Mouse (Mus musculus): ENCODE measurements at regions not wholly inside any gene's neighbourhood (a gene's known extent, or its start where the extent isn't known, plus 50 kb on each side); places are given as distances from the start of the nearest gene placed in this dataset.
"Not testable (repeated sequence)": the region's sequence is repeated elsewhere in the genome, so short reads cannot be mapped to it uniquely, and the experiment has no call there.

- no peak for DNase-seq
Measured at GRCm38 (mm10) chr10:37861001-37861400, 722.3 kb upstream of the Marcks start.

DNA sequence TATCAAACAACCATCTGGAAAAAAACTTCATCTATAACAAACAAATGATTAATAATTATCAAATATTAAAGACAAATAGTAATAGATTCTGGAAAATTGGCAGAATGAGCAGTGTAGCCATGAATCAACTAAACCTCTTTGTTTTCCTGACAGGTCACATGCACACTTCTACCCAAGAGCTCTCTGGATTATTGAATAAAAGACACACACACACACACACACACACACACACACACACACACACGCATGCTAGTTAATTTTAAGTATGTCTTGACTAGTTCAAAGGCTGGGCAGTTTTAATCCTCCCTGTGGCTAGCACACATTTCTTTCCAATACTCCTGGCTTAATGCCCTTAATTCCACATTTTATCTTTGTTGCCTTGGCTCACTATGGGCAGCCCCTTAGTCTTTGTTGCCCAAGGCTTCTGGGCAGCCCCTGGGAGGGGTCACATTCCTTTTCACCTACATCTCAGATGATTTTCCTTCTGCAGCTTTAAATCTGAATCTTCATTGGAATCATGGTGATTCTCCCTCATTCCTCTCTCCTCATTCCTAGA, 710.6 kb upstream of the Marcks start:
- DNase-seq: no peak

DNA sequence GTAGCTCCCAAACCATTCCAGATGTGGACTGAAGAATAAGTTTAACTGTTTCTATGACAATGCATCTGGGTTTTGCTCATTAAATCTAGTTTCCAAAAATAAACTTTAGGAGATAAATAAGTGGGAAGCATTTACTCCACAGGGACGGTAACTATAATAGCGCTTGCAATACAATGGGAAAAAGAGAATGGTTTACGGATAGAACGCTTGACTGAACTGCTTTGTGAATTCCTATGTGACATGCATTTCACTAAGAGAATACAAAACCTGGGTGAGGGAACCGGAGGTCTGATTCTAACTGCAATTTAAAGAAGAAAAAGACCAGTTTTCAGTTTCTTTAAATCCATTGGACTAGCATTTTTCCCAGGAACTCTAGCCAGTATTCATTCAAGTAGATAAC, 704.1 kb upstream of the Marcks start:
- no peak for DNase-seq

DNA sequence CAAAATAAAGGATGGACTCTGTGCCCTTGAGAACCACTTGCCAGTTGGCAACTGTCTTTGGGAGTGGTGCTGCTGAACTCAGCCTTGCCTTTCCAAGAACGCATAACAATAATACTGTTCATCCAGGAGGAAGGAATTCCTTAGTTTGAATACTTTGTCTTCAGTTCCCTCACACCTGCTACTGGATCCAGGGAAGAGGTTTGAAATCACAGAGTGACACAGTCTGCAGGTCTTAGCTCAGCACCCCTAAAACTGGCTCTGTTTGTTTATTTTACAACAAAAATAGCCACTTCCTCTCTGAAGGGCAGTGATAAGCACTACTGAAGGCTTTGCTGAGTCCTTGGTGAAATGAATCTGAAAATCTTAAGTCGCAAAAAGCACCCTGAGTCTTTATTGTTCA, 703.1 kb upstream of the Marcks start:
- DNase-seq: no peak

- DNase-seq: no peak
Measured at GRCm38 (mm10) chr10:37837721-37838120, 699.0 kb upstream of the Marcks start.

- DNase-seq: no peak
Measured at GRCm38 (mm10) chr10:37813026-37813425, 674.3 kb upstream of the Marcks start.

- DNase-seq: peak; percentile 79
Measured at GRCm38 (mm10) chr10:37812405-37812851, 673.7 kb upstream of the Marcks start.

GRCm38 (mm10) chr10:37811789-37812188, 673.1 kb upstream of the Marcks start:
- DNase-seq: no peak

DNA sequence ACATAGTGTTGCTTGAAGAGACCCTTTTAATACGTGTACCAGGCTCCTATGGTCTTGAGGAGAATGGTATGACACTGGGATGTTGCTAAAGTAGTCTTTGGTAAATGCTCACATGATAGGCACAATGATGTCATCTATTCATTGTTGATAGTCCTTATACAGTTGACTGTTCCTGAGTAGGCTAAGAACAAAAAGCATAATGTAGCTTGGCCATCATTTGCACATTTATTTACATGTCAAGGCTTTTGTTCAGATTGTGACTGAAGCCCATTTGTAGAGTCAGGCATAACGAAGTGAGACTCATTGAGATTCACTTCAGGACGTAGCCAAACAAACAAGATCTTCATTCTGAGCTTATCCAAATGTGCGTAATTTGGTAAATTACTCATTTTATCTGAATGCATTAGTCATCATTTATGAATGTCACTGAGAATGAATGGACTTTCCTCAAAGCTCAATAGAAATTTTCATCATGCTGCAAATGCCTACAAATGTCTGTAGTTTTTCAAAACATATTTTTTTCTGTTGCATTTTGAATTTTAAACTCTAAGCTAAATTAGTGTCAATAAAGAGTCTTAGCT, 664.6 kb upstream of the Marcks start:
- DNase-seq: no peak

- DNase-seq: no peak
Measured at GRCm38 (mm10) chr10:37799397-37799796, 660.7 kb upstream of the Marcks start.

- no peak for DNase-seq
Measured at GRCm38 (mm10) chr10:37798285-37798684, 659.6 kb upstream of the Marcks start.

DNA sequence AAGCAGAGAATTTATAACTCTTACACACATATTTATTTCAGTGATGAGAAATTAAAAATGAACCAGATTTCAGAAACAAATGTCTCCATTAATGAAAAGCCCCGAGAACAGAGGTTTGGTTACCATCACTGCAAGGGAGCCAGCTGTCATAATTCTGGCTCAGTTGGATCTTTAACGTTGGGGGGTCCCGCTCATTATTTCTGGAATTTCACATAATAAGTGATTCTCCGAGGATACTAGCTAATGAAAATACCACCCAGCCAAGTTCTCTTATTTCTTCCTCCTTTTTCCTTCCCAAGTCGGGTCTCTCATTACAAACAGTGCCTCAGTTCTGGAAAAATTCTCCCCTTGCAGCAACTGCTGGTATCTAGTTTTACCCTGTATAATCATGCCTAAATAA, 659.0 kb upstream of the Marcks start:
- DNase-seq: no peak

DNA sequence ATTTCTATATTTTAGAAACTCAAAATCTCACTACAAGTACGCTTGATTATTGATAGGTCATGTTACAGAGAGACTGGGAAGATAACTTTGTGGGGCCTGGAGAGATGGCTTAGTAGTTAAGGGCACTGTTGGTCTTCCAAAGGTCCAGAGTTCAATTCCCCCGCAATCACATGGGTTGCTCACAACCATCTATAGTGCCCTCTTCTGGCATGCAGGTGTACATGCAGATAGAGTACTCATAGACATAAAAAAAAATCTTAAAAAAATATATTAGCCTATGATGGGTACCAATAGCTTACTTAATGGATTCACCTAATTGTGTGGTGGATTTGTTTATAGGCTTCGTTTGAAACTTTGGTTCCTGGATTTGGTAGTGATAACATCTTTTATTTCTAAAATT, 654.2 kb upstream of the Marcks start:
- DNase-seq: no peak

- DNase-seq: no peak
Measured at GRCm38 (mm10) chr10:37788049-37788448, 649.3 kb upstream of the Marcks start.

GRCm38 (mm10) chr10:37779383-37780302, 640.9 kb upstream of the Marcks start:
- DNase-seq: no peak

DNA sequence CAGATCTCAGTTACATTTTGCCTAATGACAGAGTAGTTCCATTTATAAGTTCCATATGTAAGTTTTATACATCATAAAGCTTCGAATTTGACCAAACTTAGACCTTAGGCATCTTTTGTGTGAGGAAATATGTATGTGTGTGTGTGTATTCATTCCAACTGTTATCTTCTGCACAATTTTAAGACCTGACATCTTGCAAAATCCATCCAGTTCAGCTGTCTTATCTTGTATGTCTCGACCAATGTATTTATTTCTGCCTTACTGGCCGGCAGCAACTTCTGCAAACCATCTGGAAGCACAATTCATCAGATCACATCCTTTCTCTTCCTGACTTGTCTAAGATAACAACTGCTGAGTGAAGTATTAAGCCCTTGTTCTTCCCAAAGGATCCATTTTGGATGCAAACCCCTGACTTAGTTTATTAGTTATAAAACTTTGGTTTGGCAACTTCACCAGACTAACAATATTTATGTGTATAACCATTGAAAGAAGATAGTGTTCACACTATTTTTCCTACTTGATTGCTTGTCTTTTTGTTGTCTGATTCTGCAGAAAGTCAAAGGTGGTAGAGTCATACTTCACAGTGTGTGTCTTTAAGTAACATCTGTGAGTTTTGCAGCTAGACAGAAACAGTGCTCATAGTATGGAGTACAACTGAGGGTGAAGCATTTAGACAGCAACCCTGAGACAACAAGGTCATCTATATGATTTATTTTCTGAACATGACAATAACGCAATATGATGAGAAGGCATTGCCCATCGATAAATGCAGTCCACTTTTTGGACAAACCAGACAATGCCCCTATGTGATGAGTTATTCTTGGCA, 622.0 kb upstream of the Marcks start:
- no peak for DNase-seq

- DNase-seq: no peak
Measured at GRCm38 (mm10) chr10:37741581-37741980, 602.9 kb upstream of the Marcks start.

GRCm38 (mm10) chr10:37739024-37739423, 600.3 kb upstream of the Marcks start:
- no peak for DNase-seq

- no peak for DNase-seq
Measured at GRCm38 (mm10) chr10:37725609-37726008, 586.9 kb upstream of the Marcks start.

DNA sequence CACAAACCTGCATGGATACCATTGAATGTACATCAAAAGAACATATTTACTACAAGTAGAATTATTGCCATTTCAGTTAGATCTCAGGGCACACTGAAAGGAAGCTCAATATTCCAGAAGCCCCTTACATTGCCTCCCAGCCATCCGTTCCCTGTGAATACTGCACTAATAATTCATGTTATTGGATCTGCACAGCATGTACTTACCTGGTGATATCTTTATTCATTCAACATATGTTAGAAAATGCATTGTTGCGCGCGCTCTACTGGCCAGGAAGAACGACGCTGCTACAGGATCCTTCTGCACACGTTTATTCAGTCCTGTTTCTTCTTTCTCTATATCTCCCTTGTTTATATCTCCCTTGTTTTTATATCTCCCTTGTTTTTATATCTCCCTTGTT, 586.3 kb upstream of the Marcks start:
- DNase-seq: not testable (repeated sequence)

DNA sequence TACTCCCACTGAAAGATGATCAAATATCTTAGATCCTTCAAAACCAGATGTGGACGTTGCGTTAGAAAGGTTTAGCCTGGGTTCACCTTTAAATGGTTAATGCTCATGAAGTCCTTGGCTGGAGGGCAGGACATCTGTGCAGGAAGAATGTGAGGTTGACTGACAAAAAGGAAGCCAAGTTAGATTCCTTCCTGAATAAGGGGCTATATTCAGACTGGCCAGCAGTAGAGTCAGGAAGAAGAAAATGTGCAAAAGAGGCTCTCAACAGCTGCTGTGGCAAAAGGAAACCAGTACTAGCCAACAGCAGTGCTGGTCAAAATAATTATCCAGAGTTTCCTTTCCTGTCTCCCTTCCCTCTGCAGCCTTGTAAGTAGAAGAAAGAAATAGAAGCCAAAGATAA, 582.0 kb upstream of the Marcks start:
- DNase-seq: peak; percentile 5

DNA sequence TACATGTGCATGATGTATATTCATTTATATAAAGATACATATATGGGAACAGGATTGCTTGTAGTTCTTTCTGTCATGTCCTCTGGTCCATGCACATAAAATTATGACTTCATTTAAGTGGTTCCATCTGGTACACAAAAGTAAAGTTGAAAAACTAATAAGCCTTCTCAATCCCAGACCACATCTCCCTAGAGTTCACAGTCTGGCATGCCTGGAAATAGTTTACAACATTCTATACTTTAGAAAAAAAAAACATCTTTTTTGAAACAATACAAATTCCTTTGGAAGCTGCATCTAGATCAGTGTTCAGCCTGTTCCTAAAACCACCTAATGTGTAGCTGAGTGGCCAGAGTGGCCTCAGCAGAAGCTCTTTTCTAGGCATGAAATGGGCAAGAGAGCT, 578.2 kb upstream of the Marcks start:
- DNase-seq: no peak

GRCm38 (mm10) chr10:37711459-37711858, 572.7 kb upstream of the Marcks start:
- no peak for DNase-seq

Measured in layer of hippocampus, adult 9-11 months (tissue).